Mouse (Mus musculus) ES-Bruce4 (cell line): ENCODE measurements around the gene Gm867.

Experiments used
- CTCF ChIP-seq: IDR thresholded peaks from one replicate; pipeline ENCODE4 v1.8.1; 2011; ENCODE audit warnings: low read depth, low read length
- EP300 ChIP-seq: IDR thresholded peaks from 2 replicates; pipeline ENCODE4 v1.6.1; 2011; ENCODE audit warnings: low read depth, low read length; ENCODE audit not compliant: insufficient read depth

- TF ChIP-seq CTCF, result no peak
- TF ChIP-seq EP300, result 0 out of 2 replicates have a peak, but pooled peaks have one; percentile 27
Measured at GRCm38 (mm10) chr10:75932891-75933290, 7.6 kb downstream of the Gm867 start, which contains the start of gene Chchd10.
